Mouse (Mus musculus) embryonic facial prominence, embryonic 11.5 days (tissue): ENCODE data around the gene Cfap43. TPM values are rescaled to one million over a fixed set of nuclear protein-coding genes. Genes with fewer than 3 reads are reported as not detected.

ENCODE experiments used
- microRNA-seq: library from miRNA; unstranded; fragments of <30 nt; microRNA quantifications from one replicate; pipeline ENCODE4, GENCODE M21; 2016; ENCODE audit warnings: borderline number of aligned reads
- polyA plus RNA-seq: library from polyadenylated mRNA; unstranded; fragments of >200 nt; fragmentation: Nextera tagmentation; extraction: Ambion mirVana; gene quantifications from 2 replicates; pipeline ENCODE4 v1.2.1, GENCODE M21; 2014

Cfap43 gene
- polyA plus RNA-seq, 1 experiment from 2014 or later = not detected

Small RNA genes lying within 50 kb of the gene (microRNA-seq; reads per million reads assigned to microRNA genes)
- gene Gm22240 (not detected), gene Mir8090 (not detected)

Other genes starting within 250 kb of the Cfap43 start
- 2.5 TPM in 2 replicates for gene Col17a1, start 227.2 kb downstream of the Cfap43 start, polyA plus RNA-seq
- gene Sfr1, start 187.6 kb downstream of the Cfap43 start, polyA plus RNA-seq = 341 and 384 TPM in 2 replicates
- gene Gsto1, start 64.3 kb downstream of the Cfap43 start, polyA plus RNA-seq = 183 and 196 TPM in 2 replicates
- gene Gsto2, start 53.8 kb downstream of the Cfap43 start, polyA plus RNA-seq = 0.77 and 1.3 TPM in 2 replicates
- gene Itprip, start within 50 bp of the Cfap43 start, polyA plus RNA-seq = 10.4 and 12.3 TPM in 2 replicates
- 0.10 TPM in 1 of 2 replicates, not detected in the other for gene Cfap58, start 18.4 kb upstream of the Cfap43 start, polyA plus RNA-seq